Mouse (Mus musculus): ENCODE data around the gene Ctsg. TPM values are rescaled to one million over a fixed set of nuclear protein-coding genes. Genes with fewer than 3 reads are reported as not detected.
"Not testable (repeated sequence)": the region's sequence is repeated elsewhere in the genome, so short reads cannot be mapped to it uniquely, and the experiment has no call there.

Ctsg gene
- polyA plus RNA-seq (2015; fragmentation: Nextera tagmentation; extraction: Ambion mirVana): not detected in 2 replicates

GRCm38 (mm10) chr14:56102386-56102785, at the start of gene Ctsg:
Gene Ctsg (minus strand): TSS chr14:56102574.
- no peak within 1 kb of the TSS for H3K27ac ChIP-seq (replicated peaks)
- WGBS: 83% methylated on average over 10 of the region's 10 CpGs
- no peaks in the 10 kb centered on the region for H3K36me3 ChIP-seq
- ATAC-seq (replicated peaks): no peak
- H3K9me3 ChIP-seq: no peaks in the 10 kb centered on the region
- no peaks in the 10 kb centered on the region for H3K4me1 ChIP-seq
- H3K4me2 ChIP-seq (replicated peaks): no peak within 1 kb of the TSS
- no peak within 1 kb of the TSS for H3K9ac ChIP-seq (replicated peaks)
- H3K4me3 ChIP-seq: no peak within 1 kb of the TSS
- no peaks in the 10 kb centered on the region for H3K27me3 ChIP-seq

GRCm38 (mm10) chr14:56133675-56134074, 31.3 kb upstream of the Ctsg start:
- H3K9me3 ChIP-seq; H3K27ac ChIP-seq (replicated peaks); H3K36me3 ChIP-seq; H3K4me3 ChIP-seq; H3K27me3 ChIP-seq; H3K9ac ChIP-seq (replicated peaks); ATAC-seq (replicated peaks); H3K4me1 ChIP-seq; H3K4me2 ChIP-seq (replicated peaks): not testable (repeated sequence)
- 86% methylated on average over 1 of the region's 1 CpGs for WGBS

GRCm38 (mm10) chr14:56132508-56132907, 30.1 kb upstream of the Ctsg start, which contains the start of gene Gzmd:
Gene Gzmd (minus strand): TSS chr14:56132608.
- not testable (repeated sequence) for H3K4me1 ChIP-seq; ATAC-seq (replicated peaks); H3K27ac ChIP-seq (replicated peaks); H3K27me3 ChIP-seq; H3K9me3 ChIP-seq; H3K4me2 ChIP-seq (replicated peaks); H3K4me3 ChIP-seq; H3K9ac ChIP-seq (replicated peaks); H3K36me3 ChIP-seq
- WGBS: 88% methylated on average over 2 of the region's 2 CpGs

GRCm38 (mm10) chr14:56128341-56128740, 26.0 kb upstream of the Ctsg start:
- no peak for ATAC-seq (replicated peaks)
- no peaks in the 10 kb centered on the region for H3K27me3 ChIP-seq
- no peak overlapping the region for H3K4me3 ChIP-seq
- H3K9me3 ChIP-seq: no peaks in the 10 kb centered on the region
- H3K4me1 ChIP-seq: no peaks in the 10 kb centered on the region
- no peak overlapping the region for H3K4me2 ChIP-seq (replicated peaks)
- H3K9ac ChIP-seq (replicated peaks): no peak overlapping the region
- 40% methylated on average over 3 of the region's 3 CpGs for WGBS
- H3K27ac ChIP-seq (replicated peaks): no peak overlapping the region
- no peaks in the 10 kb centered on the region for H3K36me3 ChIP-seq

- no peaks in the 10 kb centered on the region for H3K27me3 ChIP-seq
- no peaks in the 10 kb centered on the region for H3K36me3 ChIP-seq
- H3K4me2 ChIP-seq (replicated peaks): no peak overlapping the region
- WGBS: 82% methylated on average over 3 of the region's 3 CpGs
- no peak for ATAC-seq (replicated peaks)
- H3K4me3 ChIP-seq: no peak overlapping the region
- no peak overlapping the region for H3K9ac ChIP-seq (replicated peaks)
- no peaks in the 10 kb centered on the region for H3K4me1 ChIP-seq
- H3K9me3 ChIP-seq: no peaks in the 10 kb centered on the region
- no peak overlapping the region for H3K27ac ChIP-seq (replicated peaks)
Observed at GRCm38 (mm10) chr14:56123516-56123915, 21.1 kb upstream of the Ctsg start.

GRCm38 (mm10) chr14:56120525-56120924, 18.2 kb upstream of the Ctsg start, which contains the start of gene Gzme:
Gene Gzme (minus strand): TSS chr14:56120625.
- no peak within 1 kb of the TSS for H3K9ac ChIP-seq (replicated peaks)
- H3K4me2 ChIP-seq (replicated peaks): no peak within 1 kb of the TSS
- H3K4me1 ChIP-seq: no peaks in the 10 kb centered on the region
- no peaks in the 10 kb centered on the region for H3K9me3 ChIP-seq
- no peaks in the 10 kb centered on the region for H3K36me3 ChIP-seq
- H3K27ac ChIP-seq (replicated peaks): no peak within 1 kb of the TSS
- ATAC-seq (replicated peaks): no peak
- H3K27me3 ChIP-seq: no peaks in the 10 kb centered on the region
- no peak within 1 kb of the TSS for H3K4me3 ChIP-seq

- 94% methylated on average over 33 of the region's 33 CpGs for WGBS
- H3K27me3 ChIP-seq; H3K27ac ChIP-seq (replicated peaks); H3K4me2 ChIP-seq (replicated peaks); ATAC-seq (replicated peaks); H3K9me3 ChIP-seq; H3K4me1 ChIP-seq; H3K36me3 ChIP-seq; H3K9ac ChIP-seq (replicated peaks); H3K4me3 ChIP-seq: not testable (repeated sequence)
Observed at GRCm38 (mm10) chr14:56115531-56116310, 13.3 kb upstream of the Ctsg start.

- no peak overlapping the region for H3K27ac ChIP-seq (replicated peaks)
- H3K36me3 ChIP-seq: no peaks in the 10 kb centered on the region
- no peaks in the 10 kb centered on the region for H3K9me3 ChIP-seq
- no peak overlapping the region for H3K9ac ChIP-seq (replicated peaks)
- no peak for ATAC-seq (replicated peaks)
- WGBS: 88% methylated on average over 13 of the region's 13 CpGs
- no peaks in the 10 kb centered on the region for H3K4me1 ChIP-seq
- H3K4me3 ChIP-seq: no peak overlapping the region
- H3K27me3 ChIP-seq: no peaks in the 10 kb centered on the region
- H3K4me2 ChIP-seq (replicated peaks): no peak overlapping the region
Observed at GRCm38 (mm10) chr14:56105447-56106180, 3.2 kb upstream of the Ctsg start.

GRCm38 (mm10) chr14:56105016-56105415, 2.6 kb upstream of the Ctsg start:
- H3K36me3 ChIP-seq: no peaks in the 10 kb centered on the region
- no peak overlapping the region for H3K27ac ChIP-seq (replicated peaks)
- H3K4me2 ChIP-seq (replicated peaks): no peak overlapping the region
- no peak overlapping the region for H3K9ac ChIP-seq (replicated peaks)
- no peaks in the 10 kb centered on the region for H3K4me1 ChIP-seq
- H3K9me3 ChIP-seq: no peaks in the 10 kb centered on the region
- H3K27me3 ChIP-seq: no peaks in the 10 kb centered on the region
- no peak for ATAC-seq (replicated peaks)
- H3K4me3 ChIP-seq: no peak overlapping the region
- WGBS: 97% methylated on average over 5 of the region's 5 CpGs

- Histone ChIP-seq H3K27me3 (no peaks in the 10 kb centered on the region), H3K4me2 (replicated peaks) (no peak overlapping the region), H3K9me3 (no peaks in the 10 kb centered on the region), H3K27ac (replicated peaks) (no peak overlapping the region), H3K9ac (replicated peaks) (no peak overlapping the region), H3K36me3 (no peaks in the 10 kb centered on the region), H3K4me1 (no peaks in the 10 kb centered on the region), H3K4me3 (no peak overlapping the region)
- 34% methylated on average over 3 of the region's 3 CpGs for WGBS
- ATAC-seq (replicated peaks): no peak
Observed at GRCm38 (mm10) chr14:56103452-56103851, 1.1 kb upstream of the Ctsg start.

- no peak for ATAC-seq (replicated peaks)
- no peak overlapping the region for H3K4me2 ChIP-seq (replicated peaks)
- H3K4me3 ChIP-seq: no peak overlapping the region
- no peak overlapping the region for H3K9ac ChIP-seq (replicated peaks)
- 86% methylated on average over 4 of the region's 4 CpGs for WGBS
- no peaks in the 10 kb centered on the region for H3K4me1 ChIP-seq
- no peak overlapping the region for H3K27ac ChIP-seq (replicated peaks)
- H3K36me3 ChIP-seq: no peaks in the 10 kb centered on the region
- no peaks in the 10 kb centered on the region for H3K9me3 ChIP-seq
- no peaks in the 10 kb centered on the region for H3K27me3 ChIP-seq
Observed at GRCm38 (mm10) chr14:56098940-56099339, 3.4 kb downstream of the Ctsg start.

- H3K9ac ChIP-seq (replicated peaks): no peak overlapping the region
- H3K27ac ChIP-seq (replicated peaks): no peak overlapping the region
- no peak for ATAC-seq (replicated peaks)
- H3K4me2 ChIP-seq (replicated peaks): no peak overlapping the region
- H3K36me3 ChIP-seq: no peaks in the 10 kb centered on the region
- no peak overlapping the region for H3K4me3 ChIP-seq
- no peaks in the 10 kb centered on the region for H3K9me3 ChIP-seq
- no peaks in the 10 kb centered on the region for H3K4me1 ChIP-seq
- no peaks in the 10 kb centered on the region for H3K27me3 ChIP-seq
- 85% methylated on average over 1 of the region's 1 CpGs for WGBS
Observed at GRCm38 (mm10) chr14:56097597-56097996, 4.8 kb downstream of the Ctsg start.

Data from forebrain, embryonic 15.5 days (tissue).